Mouse (Mus musculus) stomach, postnatal 0 days (tissue): ENCODE measurements around the gene Phxr2. TPM values are rescaled to one million over a fixed set of nuclear protein-coding genes. Genes with fewer than 3 reads are reported as not detected.
A peak's percentile ranks its signal among the peaks of the same experiment; 100 is the strongest.

ENCODE experiments used
- ATAC-seq: fragments of 200-750 bp; cut with Nextera tagmentation; 2 replicates; pipeline ENCODE4 v1.8.0; 2017; ENCODE audit not compliant: low FRiP score, low TSS enrichment
- DNase-seq: peaks from one replicate; pipeline ENCODE4 v3.0.0-alpha.2; 2016; ENCODE audit warnings: low spot score
- H3K27ac ChIP-seq: fragments of 300-500 bp; sonication (generic); replicated peaks from 2 replicates; pipeline ENCODE4 v1.5.1; 2014; ENCODE audit warnings: mild to moderate bottlenecking, control low read depth
- H3K27me3 ChIP-seq: fragments of 300-500 bp; sonication (generic); 2 replicates; pipeline ENCODE4 v1.6.1; 2014; ENCODE audit warnings: low read length; ENCODE audit not compliant: control insufficient read depth, insufficient read depth
- H3K36me3 ChIP-seq: fragments of 300-500 bp; sonication (generic); 2 replicates; pipeline ENCODE4 v1.6.1; 2014; ENCODE audit warnings: low read length, mixed read lengths; ENCODE audit not compliant: control insufficient read depth, insufficient read depth
- H3K4me1 ChIP-seq: fragments of 300-500 bp; sonication (generic); replicated peaks from 2 replicates; pipeline ENCODE4 v1.6.1; 2014; ENCODE audit warnings: antibody characterized with exemption; ENCODE audit not compliant: control insufficient read depth, insufficient read depth
- H3K4me2 ChIP-seq: fragments of 300-500 bp; sonication (generic); replicated peaks from 2 replicates; pipeline ENCODE4 v1.6.1; 2014; ENCODE audit warnings: low read depth, mild to moderate bottlenecking, control low read depth, moderate library complexity
- H3K4me3 ChIP-seq: fragments of 300-500 bp; sonication (generic); 2 replicates; pipeline ENCODE4 v1.5.1; 2014; ENCODE audit warnings: low read depth, low read length, control low read depth
- H3K9ac ChIP-seq: fragments of 300-500 bp; sonication (generic); 2 replicates; pipeline ENCODE4 v1.6.1; 2014; ENCODE audit warnings: mild to moderate bottlenecking, low read length, control low read depth, mixed read lengths
- H3K9me3 ChIP-seq: fragments of 300-500 bp; sonication (generic); 2 replicates; pipeline ENCODE4 v1.6.1; 2016; ENCODE audit warnings: low read length; ENCODE audit not compliant: control insufficient read depth
- CTCF ChIP-seq: IDR thresholded peaks from 2 replicates; pipeline ENCODE4 v1.5.1; 2016; ENCODE audit warnings: antibody characterized with exemption, low read depth, mild to moderate bottlenecking, moderate library complexity
- EP300 ChIP-seq: optimal IDR thresholded peaks from 2 replicates; pipeline ENCODE3; 2016; ENCODE audit warnings: antibody characterized with exemption
- WGBS: fragments of 180-500 bp; shearing (Covaris S2); extraction: QIAGEN DNeasy Blood & Tissue Kit; methylation state at CpG from one replicate; pipeline ENCODE4 v1.1.7; 2014; 5-methylcytosine and 5-hydroxymethylcytosine counted together
- polyA plus RNA-seq: library from polyadenylated mRNA; unstranded; fragments of >200 nt; fragmentation: Nextera tagmentation; extraction: Ambion mirVana; gene quantifications from 2 replicates; pipeline ENCODE4 v1.2.1, GENCODE M21; 2015

Gene Phxr2
- polyA plus RNA-seq, 1 experiment from 2014 or later: not detected

GRCm38 (mm10) chr10:99084397-99085239 lies 41.5 kb downstream of the Phxr2 start:
- Histone ChIP-seq H3K9me3 (no peaks in the 10 kb centered on the region), H3K4me2 (no peak overlapping the region), H3K4me3 (no peak overlapping the region), H3K9ac (no peak overlapping the region), H3K27me3 (no peaks in the 10 kb centered on the region), H3K27ac (no peak overlapping the region), H3K4me1 (no peaks in the 10 kb centered on the region), H3K36me3 (no peaks in the 10 kb centered on the region)
- DNase-seq: peak; percentile 89
- 46% methylated on average over 23 of the region's 23 CpGs for WGBS
- ATAC-seq: peak; percentile 67; the same call in 1 of the 2 replicates
- TF ChIP-seq EP300 (no peak), CTCF (peak; percentile 96)

GRCm38 (mm10) chr10:99083431-99084003 lies 42.6 kb downstream of the Phxr2 start:
- Histone ChIP-seq H3K9ac (no peak overlapping the region), H3K36me3 (no peaks in the 10 kb centered on the region), H3K4me3 (no peak overlapping the region), H3K4me1 (no peaks in the 10 kb centered on the region), H3K27me3 (no peaks in the 10 kb centered on the region), H3K27ac (no peak overlapping the region), H3K9me3 (no peaks in the 10 kb centered on the region), H3K4me2 (no peak overlapping the region)
- WGBS: 90% methylated on average over 14 of the region's 14 CpGs
- TF ChIP-seq EP300: no peak
- no peak for TF ChIP-seq CTCF
- ATAC-seq (no peak), DNase-seq (no peak)

- no peak overlapping the region for H3K4me3 ChIP-seq
- H3K27me3 ChIP-seq: no peaks in the 10 kb centered on the region
- ATAC-seq (no peak), DNase-seq (no peak)
- H3K4me2 ChIP-seq: no peak overlapping the region
- no peaks in the 10 kb centered on the region for H3K36me3 ChIP-seq
- no peak overlapping the region for H3K27ac ChIP-seq
- no peaks in the 10 kb centered on the region for H3K4me1 ChIP-seq
- H3K9me3 ChIP-seq: no peaks in the 10 kb centered on the region
- 67% methylated on average over 10 of the region's 10 CpGs for WGBS
- TF ChIP-seq CTCF: no peak
- no peak for TF ChIP-seq EP300
- no peak overlapping the region for H3K9ac ChIP-seq
Observed at GRCm38 (mm10) chr10:99081569-99081990, 44.5 kb downstream of the Phxr2 start.

- no peak for ATAC-seq
- Histone ChIP-seq H3K27me3 (no peaks in the 10 kb centered on the region), H3K9me3 (no peaks in the 10 kb centered on the region), H3K36me3 (no peaks in the 10 kb centered on the region), H3K4me1 (no peaks in the 10 kb centered on the region), H3K4me2 (no peak overlapping the region), H3K27ac (no peak overlapping the region), H3K4me3 (no peak overlapping the region), H3K9ac (no peak overlapping the region)
- DNase-seq: no peak
- WGBS: 72% methylated on average over 2 of the region's 2 CpGs
- no peak for TF ChIP-seq EP300
- no peak for TF ChIP-seq CTCF
Observed at GRCm38 (mm10) chr10:99078621-99079020, 47.5 kb downstream of the Phxr2 start.

- Histone ChIP-seq H3K36me3 (no peaks in the 10 kb centered on the region), H3K27me3 (no peaks in the 10 kb centered on the region), H3K4me3 (no peak overlapping the region), H3K4me2 (no peak overlapping the region), H3K9me3 (no peaks in the 10 kb centered on the region), H3K4me1 (no peaks in the 10 kb centered on the region), H3K27ac (no peak overlapping the region), H3K9ac (no peak overlapping the region)
- WGBS: 81% methylated on average over 18 of the region's 18 CpGs
- TF ChIP-seq CTCF (no peak), EP300 (no peak)
- DNase-seq (no peak), ATAC-seq (no peak)
Observed at GRCm38 (mm10) chr10:99076113-99076895, 49.8 kb downstream of the Phxr2 start.

Other genes starting within 250 kb of the Phxr2 start
- gene Atp2b1, start 211.9 kb downstream of the Phxr2 start, polyA plus RNA-seq: 84.4 and 99.6 TPM in 2 replicates
- gene Poc1b, start 19.3 kb downstream of the Phxr2 start, polyA plus RNA-seq: 6.7 and 9.4 TPM in 2 replicates
- gene Galnt4, start 18.2 kb downstream of the Phxr2 start, polyA plus RNA-seq: 34.0 and 34.9 TPM in 2 replicates
- gene Dusp6, start 136.9 kb upstream of the Phxr2 start, polyA plus RNA-seq: 17.4 and 18.7 TPM in 2 replicates